Mouse (Mus musculus) limb, embryonic 13.5 days (tissue): ENCODE data around the gene Ces2a. TPM values are rescaled to one million over a fixed set of nuclear protein-coding genes. Genes with fewer than 3 reads are reported as not detected.

Experiments used
- ATAC-seq: fragments of 200-750 bp; cut with Nextera tagmentation; 2 replicates; pipeline ENCODE4 v1.8.0; 2017; ENCODE audit warnings: low read depth, moderate number of reproducible peaks, moderate TSS enrichment; ENCODE audit not compliant: low FRiP score
- H3K27ac ChIP-seq: fragments of 300-500 bp; sonication (generic); 2 replicates; pipeline ENCODE4 v1.5.1; 2015; ENCODE audit warnings: inconsistent platforms, mild to moderate bottlenecking, moderate library complexity
- H3K27me3 ChIP-seq: fragments of 300-500 bp; sonication (generic); 2 replicates; pipeline ENCODE4 v1.6.1; 2015; ENCODE audit warnings: mild to moderate bottlenecking, inconsistent platforms
- H3K36me3 ChIP-seq: fragments of 300-500 bp; sonication (generic); 2 replicates; pipeline ENCODE4 v1.6.1; 2015; ENCODE audit warnings: inconsistent platforms, mild to moderate bottlenecking, moderate library complexity
- H3K4me1 ChIP-seq: fragments of 300-500 bp; sonication (generic); 2 replicates; pipeline ENCODE4 v1.6.1; 2015; ENCODE audit warnings: inconsistent platforms
- H3K4me2 ChIP-seq: fragments of 300-500 bp; sonication (generic); replicated peaks from 2 replicates; pipeline ENCODE4 v1.6.1; 2015; ENCODE audit warnings: inconsistent platforms, mild to moderate bottlenecking, moderate library complexity
- H3K4me3 ChIP-seq: fragments of 300-500 bp; sonication (generic); 2 replicates; pipeline ENCODE4 v1.5.1; 2015; ENCODE audit warnings: moderate library complexity, mild to moderate bottlenecking, inconsistent platforms
- H3K9ac ChIP-seq: fragments of 300-500 bp; sonication (generic); 2 replicates; pipeline ENCODE4 v1.6.1; 2015; ENCODE audit warnings: mild to moderate bottlenecking, inconsistent platforms
- H3K9me3 ChIP-seq: fragments of 300-500 bp; sonication (generic); 2 replicates; pipeline ENCODE4 v1.6.1; 2016; ENCODE audit warnings: inconsistent platforms
- WGBS: fragments of 180-500 bp; shearing (Covaris S2); methylation state at CpG from one replicate; pipeline ENCODE4 v1.1.7; 2015; 5-methylcytosine and 5-hydroxymethylcytosine counted together
- polyA plus RNA-seq: library from polyadenylated mRNA; unstranded; fragments of >200 nt; fragmentation: Nextera tagmentation; extraction: Ambion mirVana; gene quantifications from 2 replicates; pipeline ENCODE4 v1.2.1, GENCODE M21; 2015

Gene Ces2a
- not detected in 2 replicates for polyA plus RNA-seq

- ATAC-seq = no peak
- no peaks in the 10 kb centered on the region for H3K9me3 ChIP-seq
- no peak within 1 kb of the TSS for H3K27ac ChIP-seq
- H3K4me1 ChIP-seq = no peaks in the 10 kb centered on the region
- no peaks in the 10 kb centered on the region for H3K27me3 ChIP-seq
- H3K4me3 ChIP-seq = no peak within 1 kb of the TSS
- WGBS = 69% methylated on average over 1 of the region's 1 CpGs
- no peaks in the 10 kb centered on the region for H3K36me3 ChIP-seq
- no peak within 1 kb of the TSS for H3K4me2 ChIP-seq
- H3K9ac ChIP-seq = no peak within 1 kb of the TSS
Observed at GRCm38 (mm10) chr8:104733753-104734152, at the start of gene Ces2a. Ces2a (plus strand) TSS chr8:104734003.

DNA sequence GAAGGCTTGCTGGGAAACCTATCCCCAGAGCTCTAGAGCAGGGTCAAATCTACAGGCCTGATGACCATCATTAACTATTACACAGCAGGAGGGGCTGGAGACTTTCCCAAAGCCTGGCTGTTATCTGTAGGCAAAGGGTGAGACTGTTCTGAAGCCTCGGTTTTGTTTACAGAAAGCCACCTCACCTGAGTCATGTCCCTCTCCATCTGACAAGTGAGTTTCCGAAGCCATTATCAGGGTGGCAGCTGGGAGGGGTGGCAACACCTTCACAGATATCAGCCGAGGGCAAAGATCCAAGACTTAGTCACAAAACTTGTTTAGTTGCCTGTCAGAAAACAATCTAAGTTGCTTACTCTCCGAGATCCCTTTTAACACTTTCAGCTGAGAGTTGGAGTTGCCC lies 45.4 kb upstream of the Ces2a start:
- Histone ChIP-seq H3K9ac (no peak overlapping the region), H3K4me2 (no peak overlapping the region), H3K36me3 (no peaks in the 10 kb centered on the region), H3K9me3 (no peaks in the 10 kb centered on the region), H3K27me3 (no peaks in the 10 kb centered on the region), H3K27ac (no peak overlapping the region), H3K4me3 (no peak overlapping the region), H3K4me1 (no peaks in the 10 kb centered on the region)
- ATAC-seq = no peak
- 72% methylated on average over 4 of the region's 4 CpGs for WGBS

- H3K4me1 ChIP-seq = no peaks in the 10 kb centered on the region
Observed at GRCm38 (mm10) chr8:104698556-104698955, 35.2 kb upstream of the Ces2a start.

GRCm38 (mm10) chr8:104701900-104702299 lies 31.9 kb upstream of the Ces2a start:
- 82% methylated on average over 2 of the region's 2 CpGs for WGBS

More at GRCm38 (mm10) chr8:104698556-104698955, 35.2 kb upstream of the Ces2a start:
- H3K27me3 ChIP-seq = no peaks in the 10 kb centered on the region
- H3K9me3 ChIP-seq = no peaks in the 10 kb centered on the region
- H3K4me2 ChIP-seq = no peak overlapping the region
- no peak overlapping the region for H3K27ac ChIP-seq
- no peak for ATAC-seq
- H3K9ac ChIP-seq = no peak overlapping the region
- WGBS = 85% methylated on average over 2 of the region's 2 CpGs
- H3K4me3 ChIP-seq = no peak overlapping the region
- H3K36me3 ChIP-seq = no peaks in the 10 kb centered on the region

GRCm38 (mm10) chr8:104721166-104721565 lies 12.6 kb upstream of the Ces2a start:
- Histone ChIP-seq H3K4me3 (no peak overlapping the region), H3K9ac (no peak overlapping the region), H3K9me3 (no peaks in the 10 kb centered on the region), H3K4me1 (no peaks in the 10 kb centered on the region), H3K36me3 (no peaks in the 10 kb centered on the region), H3K27ac (no peak overlapping the region), H3K4me2 (no peak overlapping the region), H3K27me3 (no peaks in the 10 kb centered on the region)
- WGBS = 80% methylated on average over 8 of the region's 8 CpGs
- ATAC-seq = no peak

More at GRCm38 (mm10) chr8:104701900-104702299, 31.9 kb upstream of the Ces2a start:
- no peak overlapping the region for H3K27ac ChIP-seq
- ATAC-seq = no peak
- H3K4me2 ChIP-seq = no peak overlapping the region
- no peak overlapping the region for H3K9ac ChIP-seq
- no peaks in the 10 kb centered on the region for H3K4me1 ChIP-seq
- no peaks in the 10 kb centered on the region for H3K27me3 ChIP-seq
- no peak overlapping the region for H3K4me3 ChIP-seq
- H3K9me3 ChIP-seq = no peaks in the 10 kb centered on the region
- no peaks in the 10 kb centered on the region for H3K36me3 ChIP-seq

GRCm38 (mm10) chr8:104731451-104731850 lies 2.4 kb upstream of the Ces2a start:
- Histone ChIP-seq H3K27ac (no peak overlapping the region), H3K27me3 (no peaks in the 10 kb centered on the region), H3K4me2 (no peak overlapping the region), H3K36me3 (no peaks in the 10 kb centered on the region), H3K4me3 (no peak overlapping the region), H3K9me3 (no peaks in the 10 kb centered on the region), H3K4me1 (no peaks in the 10 kb centered on the region), H3K9ac (no peak overlapping the region)
- 85% methylated on average over 4 of the region's 4 CpGs for WGBS
- ATAC-seq = no peak

GRCm38 (mm10) chr8:104731969-104732368 lies 1.8 kb upstream of the Ces2a start:
- no peaks in the 10 kb centered on the region for H3K36me3 ChIP-seq
- no peak overlapping the region for H3K27ac ChIP-seq
- no peaks in the 10 kb centered on the region for H3K9me3 ChIP-seq
- no peak overlapping the region for H3K4me3 ChIP-seq
- H3K4me2 ChIP-seq = no peak overlapping the region
- WGBS = 64% methylated on average over 6 of the region's 6 CpGs
- no peak for ATAC-seq
- H3K9ac ChIP-seq = no peak overlapping the region
- H3K4me1 ChIP-seq = no peaks in the 10 kb centered on the region
- H3K27me3 ChIP-seq = no peaks in the 10 kb centered on the region

GRCm38 (mm10) chr8:104742039-104742438 lies 8.2 kb downstream of the Ces2a start:
- Histone ChIP-seq H3K4me3 (no peak overlapping the region), H3K36me3 (no peaks in the 10 kb centered on the region), H3K4me1 (no peaks in the 10 kb centered on the region), H3K9me3 (no peaks in the 10 kb centered on the region), H3K9ac (no peak overlapping the region), H3K4me2 (no peak overlapping the region), H3K27me3 (no peaks in the 10 kb centered on the region), H3K27ac (no peak overlapping the region)
- 89% methylated on average over 1 of the region's 1 CpGs for WGBS
- ATAC-seq = no peak

DNA sequence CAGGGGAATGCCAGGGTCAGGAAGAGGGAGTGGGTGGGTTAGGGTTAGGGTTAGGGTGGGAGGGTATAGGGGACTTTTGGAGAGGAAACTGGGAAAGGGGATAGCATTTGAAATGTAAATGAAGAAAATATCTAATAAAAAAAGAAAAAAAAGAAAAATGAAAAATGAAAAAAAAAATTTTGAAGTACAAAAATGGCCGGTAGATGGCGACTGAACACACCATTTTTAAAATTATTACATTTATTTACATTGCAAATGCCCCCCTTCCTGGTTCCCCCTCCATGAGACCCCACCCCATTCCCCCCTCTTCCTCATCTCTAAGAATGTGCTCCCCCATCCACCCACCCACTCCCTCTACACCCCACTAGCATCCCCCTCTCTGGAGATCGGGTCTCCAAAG lies 9.6 kb downstream of the Ces2a start:
- Histone ChIP-seq H3K27ac (no peak overlapping the region), H3K36me3 (no peaks in the 10 kb centered on the region), H3K9me3 (no peaks in the 10 kb centered on the region), H3K9ac (no peak overlapping the region), H3K4me2 (no peak overlapping the region), H3K27me3 (no peaks in the 10 kb centered on the region), H3K4me3 (no peak overlapping the region), H3K4me1 (no peaks in the 10 kb centered on the region)
- WGBS = 75% methylated on average over 3 of the region's 3 CpGs
- ATAC-seq = no peak

DNA sequence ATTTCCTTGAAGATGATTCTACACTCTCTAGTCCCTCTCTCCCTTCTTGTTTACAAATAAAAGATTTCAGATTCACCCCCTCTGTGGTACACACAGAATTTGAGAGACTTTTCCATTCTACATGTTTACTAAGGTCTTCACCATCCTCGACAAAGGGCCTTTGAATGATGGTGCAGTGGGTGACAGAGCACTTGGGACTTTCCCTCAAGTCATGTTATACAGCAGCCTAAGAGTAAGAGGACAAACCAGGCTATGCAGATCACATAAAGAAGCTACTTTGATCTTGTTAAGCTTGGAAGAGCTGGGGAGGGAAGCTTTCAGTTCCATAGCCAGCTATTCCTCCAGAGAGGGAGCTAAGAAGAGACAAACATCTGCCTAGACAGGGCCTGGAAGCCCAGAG lies 19.0 kb downstream of the Ces2a start:
- Histone ChIP-seq H3K4me2 (no peak overlapping the region), H3K27ac (no peak overlapping the region), H3K27me3 (no peaks in the 10 kb centered on the region), H3K4me3 (no peak overlapping the region), H3K36me3 (no peaks in the 10 kb centered on the region), H3K9ac (no peak overlapping the region), H3K9me3 (no peaks in the 10 kb centered on the region), H3K4me1 (no peaks in the 10 kb centered on the region)
- 75% methylated on average over 1 of the region's 1 CpGs for WGBS
- ATAC-seq = no peak

DNA sequence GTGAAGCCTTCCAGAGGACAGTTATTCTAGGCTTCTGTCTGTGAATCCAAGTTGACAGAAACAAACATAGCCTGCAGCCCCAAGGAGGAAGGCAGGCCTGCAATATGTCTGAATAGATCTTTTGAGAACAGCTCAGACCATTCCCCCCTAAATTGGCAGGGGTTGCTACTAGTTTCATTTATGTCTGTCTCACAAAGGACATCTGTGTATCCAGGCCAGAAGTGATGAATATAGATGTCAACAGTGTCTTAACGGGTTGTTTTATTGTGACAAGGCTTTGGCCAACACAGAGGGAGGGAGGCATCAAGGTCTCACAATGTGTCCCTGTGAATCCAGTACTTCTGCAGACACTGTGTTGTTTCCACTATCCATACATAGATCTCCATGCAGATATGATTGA lies 23.8 kb downstream of the Ces2a start:
- no peak overlapping the region for H3K27ac ChIP-seq
- WGBS = 73% methylated on average over 1 of the region's 1 CpGs
- no peak for ATAC-seq
- H3K4me1 ChIP-seq = no peaks in the 10 kb centered on the region
- no peak overlapping the region for H3K4me3 ChIP-seq
- no peak overlapping the region for H3K9ac ChIP-seq
- H3K36me3 ChIP-seq = no peaks in the 10 kb centered on the region
- no peaks in the 10 kb centered on the region for H3K9me3 ChIP-seq
- no peaks in the 10 kb centered on the region for H3K27me3 ChIP-seq
- H3K4me2 ChIP-seq = no peak overlapping the region

DNA sequence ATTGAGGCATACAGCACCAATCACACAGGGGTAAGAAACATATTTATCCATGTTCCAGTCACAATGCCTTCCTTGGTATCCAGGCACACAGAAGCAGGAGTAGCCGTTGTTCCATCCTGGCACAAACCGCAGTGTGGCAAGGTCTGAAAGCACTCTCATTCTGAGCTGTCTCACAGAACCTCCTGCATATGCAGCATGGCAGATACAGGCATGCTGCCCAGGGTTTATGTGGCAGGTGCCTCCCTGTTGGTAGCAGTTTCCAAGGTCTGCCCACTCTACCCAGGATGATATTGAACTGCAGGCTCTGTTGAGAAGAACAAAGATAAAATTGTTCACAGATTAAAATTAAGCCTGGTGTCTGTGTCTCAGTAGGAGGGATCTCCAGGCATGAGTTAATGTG lies 24.4 kb downstream of the Ces2a start:
- H3K4me3 ChIP-seq = no peak overlapping the region
- H3K4me2 ChIP-seq = no peak overlapping the region
- WGBS = 94% methylated on average over 2 of the region's 2 CpGs
- no peaks in the 10 kb centered on the region for H3K36me3 ChIP-seq
- H3K9me3 ChIP-seq = no peaks in the 10 kb centered on the region
- H3K27ac ChIP-seq = no peak overlapping the region
- no peak overlapping the region for H3K9ac ChIP-seq
- H3K27me3 ChIP-seq = no peaks in the 10 kb centered on the region
- H3K4me1 ChIP-seq = no peaks in the 10 kb centered on the region
- ATAC-seq = no peak

GRCm38 (mm10) chr8:104761126-104761525 lies 27.3 kb downstream of the Ces2a start:
- no peaks in the 10 kb centered on the region for H3K36me3 ChIP-seq
- H3K4me3 ChIP-seq = no peak overlapping the region
- ATAC-seq = no peak
- no peaks in the 10 kb centered on the region for H3K4me1 ChIP-seq
- H3K4me2 ChIP-seq = no peak overlapping the region
- 85% methylated on average over 4 of the region's 4 CpGs for WGBS
- no peak overlapping the region for H3K27ac ChIP-seq
- H3K9ac ChIP-seq = no peak overlapping the region
- no peaks in the 10 kb centered on the region for H3K9me3 ChIP-seq
- H3K27me3 ChIP-seq = no peaks in the 10 kb centered on the region
